Mouse (Mus musculus) heart, postnatal 10 days (tissue): ENCODE results near the gene Prr11. TPM values are rescaled to one million over a fixed set of nuclear protein-coding genes. Genes with fewer than 3 reads are reported as not detected.
"Not testable (repeated sequence)": the region's sequence is repeated elsewhere in the genome, so short reads cannot be mapped to it uniquely, and the experiment has no call there.

Experiments
- DNase-seq, 2 experiments: peaks; one replicate each; pipeline ENCODE4 v3.0.0; 2021
- intact Hi-C: fragments of 180-260 bp; cut with DNase I; formaldehyde crosslinking; loops from one replicate; pipeline ENCODE4 v1.15.1; 2025
- microRNA-seq, 2 experiments: library from miRNA; unstranded; fragments of <30 nt; microRNA quantifications; one replicate each; pipeline ENCODE4 v1.2.0; 2022
- total RNA-seq, 2 experiments: library from RNA; stranded (reverse); gene quantifications; 2 replicates each; pipeline ENCODE4 v1.2.3; 2021

Gene Prr11
- total RNA-seq, 2 experiments from 2014 or later, result 4.4 TPM

DNA sequence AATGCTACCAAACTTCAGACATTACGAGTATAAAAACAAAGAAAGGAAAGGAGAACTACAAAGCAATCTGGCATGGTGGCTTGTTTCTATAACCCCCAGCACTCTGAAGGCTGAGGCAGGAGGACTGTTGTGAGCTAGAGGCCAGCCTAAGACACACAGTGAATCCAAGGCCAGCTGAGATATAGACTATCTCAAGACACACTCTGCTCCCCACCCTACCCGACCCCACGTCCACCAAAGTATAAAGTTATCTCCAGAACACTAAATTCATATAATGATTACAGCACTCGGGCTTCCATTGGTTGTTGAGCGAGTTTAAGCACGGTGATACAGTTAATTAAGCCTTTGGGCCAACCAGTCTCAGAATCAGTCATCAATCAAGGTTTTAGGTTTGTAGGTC lies 52.2 kb downstream of the Prr11 start:
- intact Hi-C loops, result no loop called here
- no peak for DNase-seq

DNA sequence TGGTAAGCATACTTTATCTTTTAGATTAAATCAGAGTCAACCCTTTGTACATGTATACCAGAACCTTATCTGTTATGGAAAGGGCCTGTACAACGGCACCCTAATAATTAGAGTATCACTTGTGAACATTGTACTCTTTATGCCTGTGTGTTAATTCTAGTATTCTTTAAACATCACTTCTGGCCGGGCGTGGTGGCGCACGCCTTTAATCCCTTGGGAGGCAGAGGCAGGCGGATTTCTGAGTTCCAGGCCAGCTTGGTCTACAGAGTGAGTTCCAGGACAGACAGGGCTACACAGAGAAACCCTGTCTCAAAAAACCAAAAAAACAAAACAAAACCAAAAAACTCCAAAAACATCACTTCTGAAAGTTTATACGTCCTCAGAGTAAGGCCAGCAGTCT lies 59.6 kb downstream of the Prr11 start:
- intact Hi-C loops, DNase-seq: not testable (repeated sequence)

DNA sequence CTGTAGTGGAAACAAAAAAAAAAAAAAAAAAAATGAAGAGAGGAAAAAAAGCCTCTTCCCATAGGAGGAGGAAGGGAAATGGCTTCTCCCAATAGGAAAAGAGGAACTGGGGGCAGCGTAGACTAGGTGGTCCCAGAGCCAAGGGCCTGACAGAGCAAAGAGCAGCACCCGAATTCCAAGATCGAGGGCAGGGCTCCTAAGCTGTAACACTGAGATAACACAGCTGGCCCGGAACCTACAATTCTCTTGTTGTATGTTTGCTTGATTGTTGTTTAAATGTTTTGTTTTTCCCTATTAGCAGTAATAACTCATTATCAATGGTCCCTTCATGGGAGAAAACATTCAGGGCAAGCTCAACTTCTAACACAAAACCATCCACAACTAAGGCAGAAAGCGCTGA lies 61.5 kb downstream of the Prr11 start:
- no peak for DNase-seq
- intact Hi-C loops, result no loop called here

DNA sequence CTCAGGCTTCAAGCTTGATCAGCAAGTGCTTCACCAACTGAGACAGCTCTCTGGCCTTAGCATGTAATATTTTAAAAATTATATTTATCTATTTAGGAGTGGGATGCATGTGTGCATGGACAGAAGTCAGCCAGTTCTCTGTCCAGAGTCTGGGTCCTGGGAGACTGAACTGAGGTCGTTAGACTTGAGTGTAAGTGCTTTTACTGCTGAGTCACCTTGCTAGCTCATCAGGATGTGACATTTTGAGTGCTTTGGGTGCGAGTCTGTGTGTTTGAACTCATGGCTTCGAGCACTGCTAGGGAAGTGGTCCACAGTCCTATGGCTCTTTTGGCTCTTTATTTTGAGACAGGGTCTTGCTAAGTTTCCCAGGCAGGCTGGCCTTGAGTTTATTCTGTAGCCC lies 65.5 kb downstream of the Prr11 start:
- DNase-seq, result no peak
- intact Hi-C loops, result no loop called here

DNA sequence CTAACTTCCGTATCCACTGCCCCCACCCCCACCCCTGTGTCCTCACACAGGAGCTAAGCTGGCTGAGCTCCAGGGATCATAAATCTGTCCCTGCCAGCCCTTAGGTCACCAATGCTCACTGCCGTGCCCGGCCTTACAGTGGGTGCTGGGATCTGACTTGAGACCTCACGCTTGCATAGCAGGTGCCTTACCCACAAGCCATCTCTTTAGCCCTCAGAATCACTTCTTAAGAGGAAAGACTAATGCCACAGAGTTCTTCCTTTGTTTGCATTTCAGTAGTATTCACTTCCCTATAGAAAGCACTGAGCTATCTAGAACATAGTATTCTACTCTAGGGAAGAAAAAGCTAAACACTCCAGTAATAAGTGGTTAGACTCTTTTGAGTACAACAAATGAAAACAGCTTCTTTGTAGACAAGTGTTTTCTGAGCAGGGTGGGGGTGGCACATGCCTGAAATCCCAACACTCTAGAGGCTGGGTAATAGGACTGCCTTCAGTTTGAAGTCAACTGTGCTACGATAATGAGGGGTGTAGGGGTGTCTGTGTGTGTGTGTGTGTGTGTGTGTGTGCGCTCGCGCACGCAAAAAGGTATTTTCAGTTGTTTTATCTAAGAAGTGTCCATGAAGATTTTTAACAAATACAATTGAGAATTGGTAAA lies 69.1 kb downstream of the Prr11 start:
- intact Hi-C loops, result no loop called here
- DNase-seq, result no peak

Small RNAs within 50 kb of the gene (microRNA-seq; reads per million reads assigned to microRNA genes)
- gene Mir301, result 87.6 to 4,447 reads per million in 2 experiments

Other genes starting within 250 kb of the Prr11 start
- gene Ypel2, start 115.0 kb downstream of the Prr11 start, total RNA-seq, result 10 to 100 TPM; 26.1 to 31.3 TPM
- 10 to 100 TPM in 1 of 2 experiments, 1 to 10 TPM in 1; 9.7 to 13.2 TPM for gene Gdpd1, start 34.6 kb downstream of the Prr11 start, total RNA-seq
- 10 to 100 TPM; 10.4 to 10.5 TPM for gene Smg8, start 21.9 kb downstream of the Prr11 start, total RNA-seq
- 10 to 100 TPM; 18.0 to 23.7 TPM for gene Ska2, start 526 bp upstream of the Prr11 start, total RNA-seq
- 10 to 100 TPM; 10.5 to 11.4 TPM for gene Trim37, start 18.4 kb upstream of the Prr11 start, total RNA-seq